Mouse (Mus musculus) lung, postnatal 0 days (tissue): ENCODE data around the gene Kifc1. TPM values are rescaled to one million over a fixed set of nuclear protein-coding genes. Genes with fewer than 3 reads are reported as not detected.
"Not testable (repeated sequence)": the region's sequence is repeated elsewhere in the genome, so short reads cannot be mapped to it uniquely, and the experiment has no call there.

Experiments
- ATAC-seq: fragments of 200-750 bp; cut with Nextera tagmentation; 2 replicates; pipeline ENCODE4 v1.8.0; 2017; ENCODE audit warnings: moderate library complexity
- DNase-seq: peaks from one replicate; pipeline ENCODE4 v3.0.0-alpha.2; 2016; ENCODE audit warnings: low spot score
- H3K27ac ChIP-seq: fragments of 300-500 bp; sonication (generic); 2 replicates; pipeline ENCODE4 v1.5.1; 2014; ENCODE audit warnings: antibody characterized with exemption, mild to moderate bottlenecking, low read length, mixed read lengths
- H3K27me3 ChIP-seq: fragments of 300-500 bp; sonication (generic); replicated peaks from 2 replicates; pipeline ENCODE4 v1.6.1; 2014; ENCODE audit warnings: low read length, mixed read lengths; ENCODE audit not compliant: insufficient read depth
- H3K36me3 ChIP-seq: fragments of 300-500 bp; sonication (generic); 2 replicates; pipeline ENCODE4 v1.6.1; 2014; ENCODE audit warnings: low read length, mixed read lengths; ENCODE audit not compliant: insufficient read depth
- H3K4me1 ChIP-seq: fragments of 300-500 bp; sonication (generic); 2 replicates; pipeline ENCODE4 v1.6.1; 2014; ENCODE audit warnings: antibody characterized with exemption, low read depth, low read length, mixed read lengths; ENCODE audit not compliant: insufficient read depth
- H3K4me2 ChIP-seq: fragments of 300-500 bp; sonication (generic); replicated peaks from 2 replicates; pipeline ENCODE4 v1.6.1; 2014; ENCODE audit warnings: low read depth, mild to moderate bottlenecking, low read length, moderate library complexity, mixed read lengths
- H3K4me3 ChIP-seq: fragments of 300-500 bp; sonication (generic); 2 replicates; pipeline ENCODE4 v1.5.1; 2014; ENCODE audit warnings: low read depth, low read length
- H3K9ac ChIP-seq: fragments of 300-500 bp; sonication (generic); replicated peaks from 2 replicates; pipeline ENCODE4 v1.6.1; 2014; ENCODE audit warnings: low read depth, mild to moderate bottlenecking
- H3K9me3 ChIP-seq: fragments of 300-500 bp; sonication (generic); 2 replicates; pipeline ENCODE4 v1.6.1; 2016; ENCODE audit warnings: low read length, mixed read lengths
- CTCF ChIP-seq: IDR thresholded peaks from 2 replicates; pipeline ENCODE4 v1.5.1; 2016; ENCODE audit warnings: antibody characterized with exemption, mild to moderate bottlenecking
- EP300 ChIP-seq: IDR thresholded peaks from 2 replicates; pipeline ENCODE4 v1.6.1; 2016; ENCODE audit warnings: antibody characterized with exemption, mild to moderate bottlenecking, control low read depth
- WGBS: fragments of 180-500 bp; shearing (Covaris S2); extraction: QIAGEN DNeasy Blood & Tissue Kit; methylation state at CpG from one replicate; pipeline ENCODE4 v1.1.7; 2014; 5-methylcytosine and 5-hydroxymethylcytosine counted together
- polyA plus RNA-seq: library from polyadenylated mRNA; unstranded; fragments of >200 nt; fragmentation: Nextera tagmentation; extraction: Ambion mirVana; gene quantifications from 2 replicates; pipeline ENCODE4 v1.2.1, GENCODE M21; 2015

Gene Kifc1
- polyA plus RNA-seq, 1 experiment from 2014 or later, result 0.37 TPM

DNA sequence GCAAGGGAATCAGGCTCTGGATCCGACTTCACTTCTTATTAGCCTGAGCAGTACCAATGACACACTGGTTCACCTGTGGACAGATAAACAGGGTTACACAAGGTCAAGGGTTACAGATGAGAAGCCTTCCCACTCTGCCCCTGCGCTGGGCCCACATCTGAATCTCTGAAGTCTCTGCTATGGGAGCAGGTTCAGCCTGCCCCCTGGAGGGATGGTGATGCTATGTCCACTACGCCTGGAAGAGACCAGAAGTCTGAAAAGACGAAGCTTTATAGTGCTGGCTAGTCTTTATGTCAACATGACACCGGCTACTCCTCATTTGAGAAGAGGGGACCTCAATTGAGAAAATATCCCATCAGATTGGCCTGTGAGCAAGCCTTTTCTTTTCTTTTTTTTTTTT lies 14.7 kb downstream of the Kifc1 start:
- H3K4me3 ChIP-seq, H3K9me3 ChIP-seq, ATAC-seq, H3K9ac ChIP-seq, H3K27me3 ChIP-seq, DNase-seq, H3K4me1 ChIP-seq, H3K27ac ChIP-seq, H3K36me3 ChIP-seq, H3K4me2 ChIP-seq: not testable (repeated sequence)
- 78% methylated on average over 5 of the region's 5 CpGs for WGBS
- TF ChIP-seq CTCF, result peak; percentile 43

- Histone ChIP-seq H3K4me2 (no peak overlapping the region), H3K27ac (no peak overlapping the region), H3K4me3 (no peak overlapping the region), H3K4me1 (no peaks in the 10 kb centered on the region), H3K9me3 (no peaks in the 10 kb centered on the region), H3K36me3 (no peaks in the 10 kb centered on the region), H3K27me3 (no peaks in the 10 kb centered on the region), H3K9ac (no peak overlapping the region)
- no peak for ATAC-seq
- no peak for DNase-seq
- TF ChIP-seq CTCF, result no peak
- no peak for TF ChIP-seq EP300
- WGBS, result 78% methylated on average over 11 of the region's 11 CpGs
Measured at GRCm38 (mm10) chr17:33874411-33874810, 16.1 kb downstream of the Kifc1 start.

DNA sequence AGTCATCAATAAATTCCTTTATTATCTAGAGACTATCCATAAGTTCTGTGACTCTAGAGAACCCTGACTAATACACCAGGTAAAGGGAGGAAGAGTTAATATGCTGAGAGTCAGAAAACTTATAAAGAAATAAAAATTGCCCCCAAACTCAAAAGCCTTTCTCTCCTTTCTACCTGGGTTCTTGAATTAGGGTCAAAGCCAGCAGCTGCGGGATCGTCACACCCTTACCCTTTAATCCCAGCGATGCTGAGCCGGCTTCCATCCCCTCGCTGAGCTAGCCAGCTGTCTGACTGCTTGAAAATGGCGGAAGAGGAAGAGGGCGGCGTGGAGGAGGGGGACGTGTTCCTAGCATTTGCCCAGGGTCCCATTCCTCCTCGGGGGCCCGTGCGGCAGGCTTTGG lies 16.9 kb downstream of the Kifc1 start, which contains the start of gene Gm7029:
Gene Gm7029, plus strand, starts transcription at position 301 of the 400 bp plus-strand sequence.
- H3K36me3 ChIP-seq, H3K27me3 ChIP-seq, H3K4me1 ChIP-seq, DNase-seq, H3K4me3 ChIP-seq, H3K27ac ChIP-seq, H3K9ac ChIP-seq, ATAC-seq, H3K4me2 ChIP-seq, H3K9me3 ChIP-seq: not testable (repeated sequence)
- WGBS, result 83% methylated on average over 3 of the region's 12 CpGs

GRCm38 (mm10) chr17:33865330-33866030 lies 25.0 kb downstream of the Kifc1 start:
- Histone ChIP-seq H3K27me3 (no peaks in the 10 kb centered on the region), H3K4me1 (no peaks in the 10 kb centered on the region), H3K27ac (no peak overlapping the region), H3K4me3 (no peak overlapping the region), H3K36me3 (no peaks in the 10 kb centered on the region), H3K9ac (no peak overlapping the region), H3K9me3 (no peaks in the 10 kb centered on the region), H3K4me2 (no peak overlapping the region; the same call in 1 of the 2 replicates)
- DNase-seq (peak; percentile 71), ATAC-seq (peak; percentile 61)
- WGBS, result 24% methylated on average over 8 of the region's 9 CpGs
- peak; percentile 75 for TF ChIP-seq CTCF
- no peak for TF ChIP-seq EP300

- Histone ChIP-seq H3K4me3 (no peak overlapping the region), H3K9me3 (no peaks in the 10 kb centered on the region), H3K9ac (no peak overlapping the region), H3K27ac (no peak overlapping the region), H3K4me1 (no peaks in the 10 kb centered on the region), H3K27me3 (no peaks in the 10 kb centered on the region), H3K4me2 (no peak overlapping the region), H3K36me3 (no peaks in the 10 kb centered on the region)
- TF ChIP-seq CTCF, result no peak
- ATAC-seq (no peak), DNase-seq (no peak)
- 83% methylated on average over 4 of the region's 4 CpGs for WGBS
Measured at GRCm38 (mm10) chr17:33857816-33858215, 32.6 kb downstream of the Kifc1 start.

DNA sequence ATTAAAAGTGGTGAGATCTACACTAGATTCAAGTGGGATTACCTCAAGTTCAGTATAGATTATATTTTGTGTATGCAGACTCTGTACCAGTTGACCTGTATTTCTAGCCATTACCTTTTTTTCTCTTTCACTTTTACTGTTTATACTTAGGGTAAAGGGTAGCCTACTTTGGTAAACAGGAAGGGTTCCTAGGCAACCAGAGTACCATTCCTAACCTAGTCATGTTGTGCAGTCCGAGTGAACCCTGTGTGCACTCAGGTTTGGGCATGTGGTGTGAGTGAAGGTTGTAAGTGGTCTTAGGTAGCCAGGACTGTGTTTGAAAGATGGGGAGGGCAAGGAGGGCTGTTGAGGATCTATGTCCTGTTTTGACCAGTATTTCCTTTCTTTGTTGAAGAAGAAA lies 39.1 kb downstream of the Kifc1 start:
- Histone ChIP-seq H3K9ac (no peak overlapping the region), H3K9me3 (no peaks in the 10 kb centered on the region), H3K4me1 (no peaks in the 10 kb centered on the region), H3K36me3 (no peaks in the 10 kb centered on the region; the same call in 1 of the 2 replicates), H3K4me3 (no peak overlapping the region), H3K27me3 (no peaks in the 10 kb centered on the region), H3K4me2 (no peak overlapping the region), H3K27ac (no peak overlapping the region)
- DNase-seq, result no peak
- ATAC-seq, result no peak
- 26% methylated on average over 1 of the region's 1 CpGs for WGBS
- TF ChIP-seq EP300 (no peak), CTCF (no peak)

- Histone ChIP-seq H3K36me3 (no peaks in the 10 kb centered on the region; the same call in 1 of the 2 replicates), H3K4me1 (no peaks in the 10 kb centered on the region), H3K27me3 (no peaks in the 10 kb centered on the region), H3K4me2 (no peak overlapping the region), H3K9ac (no peak overlapping the region), H3K27ac (no peak overlapping the region), H3K9me3 (no peaks in the 10 kb centered on the region), H3K4me3 (no peak overlapping the region)
- no peak for ATAC-seq
- 76% methylated on average over 8 of the region's 8 CpGs for WGBS
- TF ChIP-seq EP300 (no peak), CTCF (no peak)
- DNase-seq, result no peak
Measured at GRCm38 (mm10) chr17:33848139-33848538, 42.3 kb downstream of the Kifc1 start.
